Mouse (Mus musculus) 3134 (cell line): ENCODE data around the gene Atf6.

Experiments used
- DNase-seq: peaks from one replicate; pipeline ENCODE4 v3.0.0-alpha.2; 2011; ENCODE audit warnings: low spot score; ENCODE audit not compliant: insufficient read length; ENCODE audit errors: extremely low read depth

Gene Atf6

GRCm38 (mm10) chr1:170884390-170884789 lies 16.8 kb upstream of the Atf6 start:
- DNase-seq: no peak

- no peak for DNase-seq
Measured at GRCm38 (mm10) chr1:170882915-170883485, 15.4 kb upstream of the Atf6 start.

GRCm38 (mm10) chr1:170876906-170877305 lies 9.3 kb upstream of the Atf6 start:
- no peak for DNase-seq

- DNase-seq: no peak
Measured at GRCm38 (mm10) chr1:170875676-170876075, 8.1 kb upstream of the Atf6 start.

- DNase-seq: no peak
Measured at GRCm38 (mm10) chr1:170871961-170872360, 4.4 kb upstream of the Atf6 start.

GRCm38 (mm10) chr1:170871402-170871801 lies 3.8 kb upstream of the Atf6 start:
- no peak for DNase-seq

- no peak for DNase-seq
Measured at GRCm38 (mm10) chr1:170868905-170869283, 1.3 kb upstream of the Atf6 start.

- DNase-seq: peak; percentile 73
Measured at GRCm38 (mm10) chr1:170868107-170868904, 735 bp upstream of the Atf6 start.

GRCm38 (mm10) chr1:170866992-170867690 lies 430 bp downstream of the Atf6 start:
- no peak for DNase-seq

- no peak for DNase-seq
Measured at GRCm38 (mm10) chr1:170865406-170865805, 2.2 kb downstream of the Atf6 start.

GRCm38 (mm10) chr1:170864754-170865153 lies 2.8 kb downstream of the Atf6 start:
- no peak for DNase-seq

GRCm38 (mm10) chr1:170864234-170864633 lies 3.3 kb downstream of the Atf6 start:
- no peak for DNase-seq

- DNase-seq: peak; percentile 56
Measured at GRCm38 (mm10) chr1:170863033-170863432, 4.5 kb downstream of the Atf6 start.

- DNase-seq: no peak
Measured at GRCm38 (mm10) chr1:170862435-170862717, 5.2 kb downstream of the Atf6 start.

- no peak for DNase-seq
Measured at GRCm38 (mm10) chr1:170861671-170862434, 5.7 kb downstream of the Atf6 start.

- no peak for DNase-seq
Measured at GRCm38 (mm10) chr1:170858872-170859271, 8.7 kb downstream of the Atf6 start.

GRCm38 (mm10) chr1:170857369-170857768 lies 10.2 kb downstream of the Atf6 start:
- no peak for DNase-seq

- no peak for DNase-seq
Measured at GRCm38 (mm10) chr1:170855056-170855760, 12.4 kb downstream of the Atf6 start.

- peak; percentile 80 for DNase-seq
Measured at GRCm38 (mm10) chr1:170853604-170854003, 14.0 kb downstream of the Atf6 start.
